In the genomic region with DNA sequence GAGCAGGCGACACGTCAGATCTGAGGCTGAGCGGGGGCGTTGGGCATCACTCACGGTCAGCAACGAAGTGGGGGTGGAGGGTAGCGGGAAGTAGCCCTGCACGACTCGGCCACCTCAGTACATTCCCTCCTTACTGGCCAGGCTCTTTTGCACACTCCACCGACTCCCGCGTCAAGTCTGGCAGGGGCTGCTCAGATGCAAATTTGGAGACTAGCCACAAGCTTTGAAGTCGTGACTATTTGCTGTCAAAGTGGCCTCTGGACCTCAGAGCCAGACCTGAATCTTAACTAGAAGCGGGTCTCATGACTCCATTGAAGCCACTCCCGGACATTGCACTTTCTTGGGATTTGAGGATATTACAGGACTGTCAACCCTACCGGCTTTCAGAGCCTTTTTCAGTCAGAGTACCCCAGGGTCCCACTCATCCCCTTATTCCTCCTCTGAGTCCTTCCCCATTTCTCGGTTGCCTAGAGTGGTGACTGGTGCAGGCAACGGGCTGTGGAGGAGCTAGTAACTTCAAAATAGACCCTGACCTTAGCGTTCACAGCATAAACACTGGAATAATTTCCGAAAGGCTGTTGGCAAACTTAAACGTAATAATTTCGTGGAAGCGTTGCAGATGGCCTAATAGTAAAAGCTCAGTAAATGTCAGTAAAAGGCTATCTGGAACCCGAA, we compare ENCODE assay signal across 12 mouse cellular contexts. TPM values are rescaled to one million over a fixed set of nuclear protein-coding genes. Genes with fewer than 3 reads are reported as not detected.
DNase-seq lines count a peak whose midpoint lies in the region; ATAC-seq and TF ChIP-seq lines count a peak whose summit lies in the region.
"Had no signal": no experiment of that assay in that cellular context is flagged by ENCODE, and none has a peak within 500 bp of the region (broad histone marks: within the 10 kb centered on the region; RNA-seq: fewer than 3 reads in every experiment).

No protein-coding gene starts in this region.

- H3K4me3 ChIP-seq in megakaryocyte, embryonic 14.5 days (replicated peaks): peak overlapping the region; percentile 46
- H3K4me3 ChIP-seq in hindbrain, postnatal 0 days (ENCODE audit: low read length): peak overlapping the region; percentile 4; the same call in 1 of the 2 replicates
- H3K4me3 ChIP-seq in midbrain, embryonic 11.5 days (ENCODE audit: low read depth, low read length): peak overlapping the region; percentile 9; the same call in 1 of the 2 replicates

- no peak for TF ChIP-seq CTCF in hindbrain, postnatal 0 days (IDR thresholded peaks at IDR 0.05; ENCODE audit: low read depth)

- no peak for ATAC-seq in megakaryocyte, adult 5-6 weeks (ENCODE audit: poor library complexity, severe bottlenecking)
- peak; percentile 13; the same call in 1 of the 2 replicates for ATAC-seq in hindbrain, postnatal 0 days
- ATAC-seq in midbrain, embryonic 11.5 days (ENCODE audit: low FRiP score): peak; percentile 57

- H3K27ac ChIP-seq in hindbrain, postnatal 0 days: peak overlapping the region; percentile 61; the same call in 1 of the 2 replicates
- H3K27ac ChIP-seq in midbrain, embryonic 11.5 days (ENCODE audit: low read depth, low read length): no peak overlapping the region

- H3K9me3 ChIP-seq in megakaryocyte, embryonic 14.5 days: peaks cover 15% of the 10 kb centered on the region; the same call in 1 of the 2 replicates
- no peaks in the 10 kb centered on the region for H3K9me3 ChIP-seq in hindbrain, postnatal 0 days (ENCODE audit: low read length)
- H3K9me3 ChIP-seq in midbrain, embryonic 11.5 days (ENCODE audit: control insufficient read depth, low read length): no peaks in the 10 kb centered on the region

- WGBS in hindbrain, postnatal 0 days: 2% methylated on average over 24 of the region's 24 CpGs
- WGBS in midbrain, embryonic 11.5 days: under 1% methylated on average over 24 of the region's 24 CpGs

- peak; percentile 14 for DNase-seq in hindbrain, postnatal 0 days (ENCODE audit: low spot score)
- DNase-seq in midbrain, embryonic 11.5 days (ENCODE audit: low spot score, missing footprints): peak; percentile 96
- DNase-seq in retina, postnatal 1 day: no peak
- DNase-seq in adrenal gland, postnatal 10 days: no peak
- no peak for DNase-seq in adrenal gland, adult 8-10 months
- DNase-seq in frontal cortex, postnatal 36 days (ENCODE audit: low spot score in 2 of 2): no peak
- DNase-seq: heart, postnatal 36 days; lung, adult 18-20 months; thymus, postnatal 4 days had no signal

- H3K4me2 ChIP-seq in hindbrain, postnatal 0 days (ENCODE audit: low read depth, low read length): peak overlapping the region; percentile 37
- H3K4me2 ChIP-seq in midbrain, embryonic 11.5 days: peak overlapping the region; percentile 30

- H3K36me3 ChIP-seq in megakaryocyte, embryonic 14.5 days (replicated peaks; ENCODE audit: low read length): no peaks in the 10 kb centered on the region
- H3K36me3 ChIP-seq in hindbrain, postnatal 0 days (ENCODE audit: insufficient read depth, low read length): no peaks in the 10 kb centered on the region
- no peaks in the 10 kb centered on the region for H3K36me3 ChIP-seq in midbrain, embryonic 11.5 days (ENCODE audit: control insufficient read depth, insufficient read depth, low read length)

- peaks cover 8% of the 10 kb centered on the region; the same call in 1 of the 2 replicates for H3K4me1 ChIP-seq in megakaryocyte, embryonic 14.5 days
- no peaks in the 10 kb centered on the region for H3K4me1 ChIP-seq in hindbrain, postnatal 0 days (ENCODE audit: insufficient read depth, low read length)
- peaks cover 14% of the 10 kb centered on the region for H3K4me1 ChIP-seq in midbrain, embryonic 11.5 days (ENCODE audit: control insufficient read depth, insufficient read depth, low read length)

- H3K9ac ChIP-seq in hindbrain, postnatal 0 days (replicated peaks; ENCODE audit: low read length): no peak overlapping the region
- H3K9ac ChIP-seq in midbrain, embryonic 11.5 days (ENCODE audit: low read length): no peak overlapping the region

- peaks cover 81% of the 10 kb centered on the region for H3K27me3 ChIP-seq in megakaryocyte, embryonic 14.5 days (replicated peaks)
- H3K27me3 ChIP-seq in hindbrain, postnatal 0 days (ENCODE audit: insufficient read depth, low read length): peaks cover 58% of the 10 kb centered on the region
- H3K27me3 ChIP-seq in midbrain, embryonic 11.5 days (ENCODE audit: control insufficient read depth, insufficient read depth, low read length): peaks cover 84% of the 10 kb centered on the region

RNA-seq across cellular contexts. Expression of a gene that starts 1.6 kb away (rescaled TPM):
- not detected in 2 replicates for polyA plus RNA-seq in megakaryocyte, embryonic 14.5 days (2012; ENCODE audit: insufficient read depth, low replicate concordance)
- total RNA-seq in megakaryocyte, adult 5-6 weeks (2015): not detected in 2 replicates
- not detected in 2 replicates for total RNA-seq in megakaryocyte, adult 5-6 weeks (2017)
- total RNA-seq in hindbrain, postnatal 0 days (2014; rRNA removed): 49.6 and 57.2 TPM in 2 replicates
- 9.8 and 10.9 TPM in 2 replicates for polyA plus RNA-seq in hindbrain, postnatal 0 days (2015; fragmentation: Nextera tagmentation; extraction: Ambion mirVana)
- polyA plus RNA-seq in midbrain, embryonic 11.5 days (2014; fragmentation: Nextera tagmentation; extraction: Ambion mirVana): 0.07 TPM in 1 of 2 replicates, not detected in the other
- total RNA-seq in adrenal gland, postnatal 10 days (2021): 1 to 10 TPM in 1 of 2 experiments, under 1 TPM in 1; 0.58 to 1.7 TPM
- 1 to 10 TPM; 4.3 to 7.0 (median 4.9) TPM for total RNA-seq in adrenal gland, adult 8-10 months (2022)
- total RNA-seq: heart, postnatal 36 days; left cerebral cortex, postnatal 4 days had no signal

Comparison
In these comparisons a context has a peak if more than half of its experiments do, and no peak if none do; other contexts are left out.
1. DNase-seq: peak in hindbrain, postnatal 0 days (single experiment) and midbrain, embryonic 11.5 days (single experiment); none in retina, postnatal 1 day (single experiment), adrenal gland, postnatal 10 days (single experiment), adrenal gland, adult 8-10 months (single experiment) and frontal cortex, postnatal 36 days (0 of 2).
2. Peak in every context shown above with its lines, with median percentiles within 50 percentile points of each other: H3K4me3 ChIP-seq.